Mouse (Mus musculus) G1E (cell line): ENCODE measurements around the gene Grn.

Experiments used
- CTCF ChIP-seq: IDR thresholded peaks from 2 replicates; pipeline ENCODE4 v1.5.1; 2012; ENCODE audit warnings: low read depth, low read length, inconsistent platforms, mixed read lengths
- GATA1 ChIP-seq: IDR thresholded peaks from 2 replicates; pipeline ENCODE4 v1.6.1; 2012; ENCODE audit warnings: borderline replicate concordance, low read length, inconsistent platforms, mixed read lengths
- POLR2AphosphoS5 ChIP-seq: IDR thresholded peaks from 2 replicates; pipeline ENCODE4 v1.6.1; 2012; ENCODE audit warnings: low read depth, low read length, inconsistent platforms; ENCODE audit not compliant: insufficient replicate concordance
- TAL1 ChIP-seq: conservative IDR thresholded peaks from 2 replicates; pipeline ENCODE4 v1.6.1; 2012; ENCODE audit warnings: low read depth, low read length, inconsistent platforms, mixed read lengths

- TF ChIP-seq CTCF: no peak
- no peak for TF ChIP-seq POLR2AphosphoS5
- TF ChIP-seq GATA1: no peak
- TF ChIP-seq TAL1: no peak
These were observed 8.6 kb upstream of the Grn start for GRCm38 (mm10) chr11:102421559-102421958.
